Mouse (Mus musculus): ENCODE measurements around the gene Slc25a30. TPM values are rescaled to one million over a fixed set of nuclear protein-coding genes. Genes with fewer than 3 reads are reported as not detected.

The Slc25a30 gene
- polyA plus RNA-seq, 1 experiment from 2014 or later = 8.2 TPM

GRCm38 (mm10) chr14:75758401-75758800 is 28.4 kb downstream of the Slc25a30 start:
- H3K27ac ChIP-seq (ENCODE audit: low read depth, low read length) = no peak overlapping the region
- H3K4me3 ChIP-seq (ENCODE audit: low read length) = no peak overlapping the region
- H3K4me1 ChIP-seq (ENCODE audit: control insufficient read depth, insufficient read depth, low read depth, low read length) = peaks cover under 1% of the 10 kb centered on the region
- 0 out of 2 replicates have a peak, but pooled peaks cover 2% of the 10 kb centered on the region for H3K36me3 ChIP-seq (ENCODE audit: control insufficient read depth, insufficient read depth, low read length)
- WGBS = 74% methylated on average over 7 of the region's 7 CpGs
- no peak overlapping the region for H3K9ac ChIP-seq (ENCODE audit: low read depth, low read length)
- ATAC-seq = no peak
- no peak overlapping the region for H3K4me2 ChIP-seq (ENCODE audit: low read length)
- H3K9me3 ChIP-seq (ENCODE audit: control insufficient read depth, low read length) = no peaks in the 10 kb centered on the region
- H3K27me3 ChIP-seq (replicated peaks; ENCODE audit: control insufficient read depth, insufficient read depth, low read length) = no peaks in the 10 kb centered on the region; the same call in 1 of the 2 replicates

DNA sequence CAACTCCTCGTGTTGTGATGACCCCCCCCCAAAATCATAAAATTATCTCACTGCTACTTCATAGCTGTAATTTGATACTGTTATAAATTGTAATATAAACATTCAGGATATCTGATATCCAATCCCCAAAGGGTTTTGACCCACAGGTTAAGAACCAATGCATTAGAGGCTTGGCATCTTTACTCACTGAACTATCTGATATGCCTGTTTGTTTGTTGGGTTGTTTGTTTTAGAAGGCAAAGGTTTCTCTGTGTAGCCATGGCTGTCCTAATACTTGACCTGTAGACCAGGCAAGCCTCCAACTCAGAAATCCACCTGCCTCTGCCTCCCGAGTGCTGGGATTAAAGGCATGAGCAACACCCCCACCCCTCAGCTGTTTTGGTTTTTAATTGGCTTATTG is 29.0 kb downstream of the Slc25a30 start:
- Histone ChIP-seq H3K9ac (ENCODE audit: low read depth, low read length) (no peak overlapping the region), H3K4me1 (ENCODE audit: control insufficient read depth, insufficient read depth, low read depth, low read length) (peaks cover 7% of the 10 kb centered on the region), H3K9me3 (ENCODE audit: control insufficient read depth, low read length) (no peaks in the 10 kb centered on the region), H3K27ac (ENCODE audit: low read depth, low read length) (no peak overlapping the region), H3K27me3 (replicated peaks; ENCODE audit: control insufficient read depth, insufficient read depth, low read length) (no peaks in the 10 kb centered on the region; the same call in 1 of the 2 replicates), H3K4me3 (ENCODE audit: low read length) (no peak overlapping the region), H3K36me3 (ENCODE audit: control insufficient read depth, insufficient read depth, low read length) (0 out of 2 replicates have a peak, but pooled peaks cover 2% of the 10 kb centered on the region), H3K4me2 (ENCODE audit: low read length) (no peak overlapping the region)
- no peak for ATAC-seq
- WGBS = 80% methylated on average over 2 of the region's 2 CpGs

GRCm38 (mm10) chr14:75756971-75757370 is 29.9 kb downstream of the Slc25a30 start:
- H3K9ac ChIP-seq (ENCODE audit: low read depth, low read length) = no peak overlapping the region
- H3K9me3 ChIP-seq (ENCODE audit: control insufficient read depth, low read length) = no peaks in the 10 kb centered on the region
- H3K27ac ChIP-seq (ENCODE audit: low read depth, low read length) = no peak overlapping the region
- 0 out of 2 replicates have a peak, but pooled peaks cover 2% of the 10 kb centered on the region for H3K36me3 ChIP-seq (ENCODE audit: control insufficient read depth, insufficient read depth, low read length)
- H3K4me3 ChIP-seq (ENCODE audit: low read length) = no peak overlapping the region
- ATAC-seq = no peak
- peaks cover 15% of the 10 kb centered on the region for H3K4me1 ChIP-seq (ENCODE audit: control insufficient read depth, insufficient read depth, low read depth, low read length)
- WGBS = 89% methylated on average over 6 of the region's 6 CpGs
- no peak overlapping the region for H3K4me2 ChIP-seq (ENCODE audit: low read length)
- H3K27me3 ChIP-seq (replicated peaks; ENCODE audit: control insufficient read depth, insufficient read depth, low read length) = no peaks in the 10 kb centered on the region; the same call in 1 of the 2 replicates

DNA sequence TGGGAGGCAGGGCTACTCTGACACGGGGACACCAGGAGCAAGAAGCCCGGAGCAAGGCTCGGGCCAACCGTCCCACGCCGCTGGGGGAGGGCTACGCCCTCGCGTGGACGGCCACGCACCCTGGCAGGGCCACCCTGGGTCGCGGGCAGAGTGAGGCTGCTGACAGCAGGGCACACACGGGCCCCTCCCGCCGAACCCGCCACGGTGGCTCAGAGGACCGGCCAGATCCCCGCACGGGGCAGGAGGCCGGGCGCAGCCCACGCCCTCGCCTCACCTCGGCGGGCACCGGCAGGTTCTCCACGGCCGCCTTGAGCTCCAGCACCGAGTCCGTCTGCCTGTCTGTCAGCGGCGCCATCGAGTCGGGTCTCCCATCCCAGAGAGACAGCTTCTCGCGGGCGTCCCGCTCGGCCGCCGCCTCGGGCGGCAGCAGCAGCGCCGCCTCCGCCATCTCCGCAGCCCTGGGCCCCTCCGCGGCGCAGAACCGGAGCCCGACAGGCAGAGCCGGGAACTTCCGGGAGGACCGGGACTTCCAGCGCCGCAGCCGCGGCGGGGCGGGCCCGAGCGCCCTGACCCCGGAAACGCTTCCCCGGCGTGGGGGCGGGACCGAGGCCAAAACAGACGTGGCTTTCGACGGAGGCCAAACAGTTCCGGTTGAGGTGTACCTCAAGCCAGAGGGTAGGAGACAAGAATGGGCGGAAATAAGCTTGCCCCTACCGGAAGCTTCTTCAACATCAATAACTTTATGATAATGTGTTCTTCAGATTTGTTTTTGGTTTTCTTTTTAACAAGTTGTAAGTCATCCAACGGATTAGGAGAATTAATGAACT is 32.6 kb downstream of the Slc25a30 start, which contains the start of gene Cog3:
Gene Cog3 (minus strand): TSS at position 527 of the 827 bp plus-strand sequence.
- Histone ChIP-seq H3K9ac (ENCODE audit: low read depth, low read length) (peak within 1 kb of the TSS; percentile 96), H3K4me2 (ENCODE audit: low read length) (peak within 1 kb of the TSS; percentile 74), H3K9me3 (ENCODE audit: control insufficient read depth, low read length) (no peaks in the 10 kb centered on the region), H3K27me3 (replicated peaks; ENCODE audit: control insufficient read depth, insufficient read depth, low read length) (no peaks in the 10 kb centered on the region; the same call in 1 of the 2 replicates), H3K4me3 (ENCODE audit: low read length) (peak within 1 kb of the TSS; percentile 85), H3K4me1 (ENCODE audit: control insufficient read depth, insufficient read depth, low read depth, low read length) (peaks cover 24% of the 10 kb centered on the region), H3K27ac (ENCODE audit: low read depth, low read length) (peak within 1 kb of the TSS; percentile 82), H3K36me3 (ENCODE audit: control insufficient read depth, insufficient read depth, low read length) (0 out of 2 replicates have a peak, but pooled peaks cover 1% of the 10 kb centered on the region)
- under 1% methylated on average over 78 of the region's 78 CpGs for WGBS
- ATAC-seq = peak; percentile 98

DNA sequence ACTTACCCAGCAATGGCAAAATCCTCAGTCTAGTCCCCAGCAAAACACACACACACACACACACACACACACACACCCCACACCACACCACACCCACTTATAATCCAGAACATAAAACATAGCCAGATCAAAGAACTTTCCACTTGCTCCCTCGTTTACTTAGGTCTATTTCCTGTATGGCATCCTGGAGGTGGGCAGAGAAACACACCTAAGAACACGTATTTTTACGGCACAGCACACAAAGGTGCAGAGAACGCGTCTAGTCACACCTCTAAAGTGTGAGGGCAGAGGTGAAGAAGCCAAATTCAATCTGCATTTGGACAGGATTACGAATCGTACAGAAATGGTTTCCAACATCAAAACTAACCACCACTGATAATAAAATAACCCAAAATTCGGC is 33.6 kb downstream of the Slc25a30 start:
- peak overlapping the region; percentile 24; the same call in 1 of the 2 replicates for H3K9ac ChIP-seq (ENCODE audit: low read depth, low read length)
- H3K4me3 ChIP-seq (ENCODE audit: low read length) = peak overlapping the region; percentile 85
- no peaks in the 10 kb centered on the region for H3K36me3 ChIP-seq (ENCODE audit: control insufficient read depth, insufficient read depth, low read length)
- no peaks in the 10 kb centered on the region; the same call in 1 of the 2 replicates for H3K27me3 ChIP-seq (replicated peaks; ENCODE audit: control insufficient read depth, insufficient read depth, low read length)
- H3K9me3 ChIP-seq (ENCODE audit: control insufficient read depth, low read length) = no peaks in the 10 kb centered on the region
- H3K27ac ChIP-seq (ENCODE audit: low read depth, low read length) = no peak overlapping the region
- peaks cover 24% of the 10 kb centered on the region for H3K4me1 ChIP-seq (ENCODE audit: control insufficient read depth, insufficient read depth, low read depth, low read length)
- ATAC-seq = no peak
- H3K4me2 ChIP-seq (ENCODE audit: low read length) = peak overlapping the region; percentile 74
- WGBS = 73% methylated on average over 8 of the region's 8 CpGs

- Histone ChIP-seq H3K9ac (ENCODE audit: low read depth, low read length) (no peak overlapping the region), H3K27me3 (replicated peaks; ENCODE audit: control insufficient read depth, insufficient read depth, low read length) (no peaks in the 10 kb centered on the region), H3K4me3 (ENCODE audit: low read length) (no peak overlapping the region), H3K27ac (ENCODE audit: low read depth, low read length) (no peak overlapping the region), H3K36me3 (ENCODE audit: control insufficient read depth, insufficient read depth, low read length) (no peaks in the 10 kb centered on the region), H3K9me3 (ENCODE audit: control insufficient read depth, low read length) (no peaks in the 10 kb centered on the region), H3K4me1 (ENCODE audit: control insufficient read depth, insufficient read depth, low read depth, low read length) (peaks cover 24% of the 10 kb centered on the region), H3K4me2 (ENCODE audit: low read length) (no peak overlapping the region)
- WGBS = 79% methylated on average over 4 of the region's 4 CpGs
- no peak for ATAC-seq
These were observed 35.8 kb downstream of the Slc25a30 start for GRCm38 (mm10) chr14:75751040-75751439.

DNA sequence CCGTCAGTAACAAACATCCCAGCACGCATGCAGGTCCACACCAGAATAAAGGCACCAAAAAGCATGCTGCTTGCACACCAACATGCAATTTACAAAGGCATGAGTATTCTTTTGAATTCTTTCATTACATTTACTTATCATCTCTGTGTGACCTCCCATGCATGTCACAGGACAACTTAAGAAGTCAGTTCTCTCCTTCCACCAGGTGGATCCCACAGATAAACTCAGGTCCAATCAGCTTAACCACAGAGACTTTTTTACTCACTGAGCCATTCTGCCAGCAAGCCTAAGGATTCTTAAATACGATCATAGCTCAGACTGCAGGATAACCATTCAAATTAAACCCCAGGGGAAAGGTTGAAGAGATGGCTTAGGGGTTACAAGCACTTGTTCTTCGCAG is 37.7 kb downstream of the Slc25a30 start:
- H3K4me1 ChIP-seq (ENCODE audit: control insufficient read depth, insufficient read depth, low read depth, low read length) = peaks cover 24% of the 10 kb centered on the region
- H3K9ac ChIP-seq (ENCODE audit: low read depth, low read length) = no peak overlapping the region
- no peak for ATAC-seq
- peaks cover 6% of the 10 kb centered on the region for H3K36me3 ChIP-seq (ENCODE audit: control insufficient read depth, insufficient read depth, low read length)
- H3K9me3 ChIP-seq (ENCODE audit: control insufficient read depth, low read length) = no peaks in the 10 kb centered on the region
- H3K4me3 ChIP-seq (ENCODE audit: low read length) = no peak overlapping the region
- no peak overlapping the region for H3K4me2 ChIP-seq (ENCODE audit: low read length)
- H3K27ac ChIP-seq (ENCODE audit: low read depth, low read length) = no peak overlapping the region
- no peaks in the 10 kb centered on the region for H3K27me3 ChIP-seq (replicated peaks; ENCODE audit: control insufficient read depth, insufficient read depth, low read length)
- WGBS = 93% methylated on average over 4 of the region's 4 CpGs

GRCm38 (mm10) chr14:75747960-75748359 is 38.9 kb downstream of the Slc25a30 start:
- H3K4me2 ChIP-seq (ENCODE audit: low read length) = no peak overlapping the region
- WGBS = 93% methylated on average over 2 of the region's 2 CpGs
- H3K9me3 ChIP-seq (ENCODE audit: control insufficient read depth, low read length) = no peaks in the 10 kb centered on the region
- no peak overlapping the region for H3K27ac ChIP-seq (ENCODE audit: low read depth, low read length)
- H3K36me3 ChIP-seq (ENCODE audit: control insufficient read depth, insufficient read depth, low read length) = peaks cover 6% of the 10 kb centered on the region
- ATAC-seq = no peak
- H3K4me3 ChIP-seq (ENCODE audit: low read length) = no peak overlapping the region
- H3K4me1 ChIP-seq (ENCODE audit: control insufficient read depth, insufficient read depth, low read depth, low read length) = peaks cover 18% of the 10 kb centered on the region
- H3K27me3 ChIP-seq (replicated peaks; ENCODE audit: control insufficient read depth, insufficient read depth, low read length) = no peaks in the 10 kb centered on the region
- no peak overlapping the region for H3K9ac ChIP-seq (ENCODE audit: low read depth, low read length)

- H3K4me3 ChIP-seq (ENCODE audit: low read length) = no peak overlapping the region
- H3K9ac ChIP-seq (ENCODE audit: low read depth, low read length) = no peak overlapping the region
- H3K27me3 ChIP-seq (replicated peaks; ENCODE audit: control insufficient read depth, insufficient read depth, low read length) = no peaks in the 10 kb centered on the region
- 96% methylated on average over 3 of the region's 3 CpGs for WGBS
- H3K4me1 ChIP-seq (ENCODE audit: control insufficient read depth, insufficient read depth, low read depth, low read length) = no peaks in the 10 kb centered on the region
- peaks cover 24% of the 10 kb centered on the region for H3K36me3 ChIP-seq (ENCODE audit: control insufficient read depth, insufficient read depth, low read length)
- no peaks in the 10 kb centered on the region for H3K9me3 ChIP-seq (ENCODE audit: control insufficient read depth, low read length)
- H3K4me2 ChIP-seq (ENCODE audit: low read length) = no peak overlapping the region
- ATAC-seq = no peak
- H3K27ac ChIP-seq (ENCODE audit: low read depth, low read length) = no peak overlapping the region
These were observed 44.9 kb downstream of the Slc25a30 start for GRCm38 (mm10) chr14:75741904-75742303.
